Mouse (Mus musculus): ENCODE data around the gene Olfm1.

Olfm1 gene

DNA sequence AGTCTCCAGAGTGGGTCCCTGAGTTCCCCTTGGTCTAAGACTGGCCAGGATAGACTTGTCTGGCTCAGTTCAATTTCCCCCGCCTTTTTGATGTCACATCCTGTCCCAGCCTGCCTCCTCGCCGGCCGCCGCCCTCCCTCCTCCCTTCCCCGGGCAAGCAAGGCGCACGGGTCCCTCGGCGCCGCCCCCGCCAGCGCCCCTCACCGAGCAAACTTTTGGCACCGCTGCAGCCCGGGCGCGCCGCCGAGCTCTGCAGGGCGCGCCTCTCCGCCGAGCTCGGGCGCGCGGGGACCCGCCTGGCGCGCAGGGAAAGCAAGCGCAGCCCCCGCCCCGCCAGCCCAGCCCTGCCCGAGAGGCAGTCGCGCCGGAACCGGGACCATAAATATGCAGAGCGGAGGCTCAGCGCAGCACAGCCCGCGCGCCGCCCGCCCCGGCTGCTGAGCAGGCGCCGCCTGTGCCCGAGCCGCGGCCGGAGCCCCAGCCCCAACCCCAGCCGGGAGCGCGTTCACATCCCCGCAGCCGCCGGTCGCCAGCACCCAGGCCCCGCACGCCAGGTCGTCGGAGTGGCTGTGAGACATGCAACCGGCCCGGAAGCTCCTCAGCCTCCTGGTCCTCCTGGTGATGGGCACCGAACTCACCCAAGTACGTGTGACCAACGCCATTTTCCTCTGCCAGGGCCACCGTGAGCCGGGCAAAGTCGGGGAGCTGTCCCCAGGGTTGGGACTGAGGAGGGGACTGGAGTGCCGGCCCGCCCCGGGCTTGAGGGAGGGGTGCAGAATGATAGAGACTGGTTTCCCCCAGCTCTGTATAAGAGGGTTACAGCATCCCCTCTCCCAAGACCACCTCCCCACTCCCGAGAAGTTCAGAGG, at the start of gene Olfm1:
Gene Olfm1 (plus strand): TSS at position 172 of the 869 bp plus-strand sequence.
- DNase-seq (ENCODE audit: low spot score) = no peak

DNA sequence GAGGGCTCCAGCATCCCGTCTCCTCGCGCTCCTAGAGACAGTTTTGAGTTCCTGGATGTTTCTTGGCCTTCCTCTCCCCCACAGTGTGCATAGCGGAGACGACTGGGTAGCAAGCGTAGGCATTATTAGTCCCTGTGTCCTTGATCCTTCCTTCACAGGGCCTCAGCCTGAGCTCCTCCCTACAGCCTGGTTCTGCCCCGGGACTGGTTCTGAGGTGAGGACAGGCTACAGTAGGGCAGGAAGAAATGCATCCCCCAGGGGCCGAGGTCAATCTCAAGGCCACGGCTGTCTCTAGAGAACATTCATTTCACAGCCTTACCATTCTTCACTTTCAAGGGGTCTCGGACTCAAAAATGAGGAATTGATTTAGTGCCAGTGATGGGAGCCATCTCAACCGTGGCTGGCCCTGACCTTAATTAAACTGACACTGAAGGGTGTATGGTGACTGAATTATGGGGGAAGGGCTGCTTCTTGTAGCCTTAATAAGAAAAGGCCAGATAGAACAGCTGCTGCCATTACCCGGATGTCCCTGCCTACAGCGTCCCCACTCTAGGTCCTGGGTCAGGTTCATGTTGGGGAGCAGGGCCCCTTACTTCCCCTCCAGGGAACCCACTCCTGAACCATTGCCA, 49.3 kb upstream of the Olfm1 start:
- DNase-seq (ENCODE audit: low spot score) = no peak

- DNase-seq (ENCODE audit: low spot score) = no peak
Observed at GRCm38 (mm10) chr2:28145702-28146101, 47.1 kb upstream of the Olfm1 start.

GRCm38 (mm10) chr2:28146152-28146551, 46.6 kb upstream of the Olfm1 start:
- no peak for DNase-seq (ENCODE audit: low spot score)

GRCm38 (mm10) chr2:28146685-28147084, 46.1 kb upstream of the Olfm1 start:
- no peak for DNase-seq (ENCODE audit: low spot score)

DNA sequence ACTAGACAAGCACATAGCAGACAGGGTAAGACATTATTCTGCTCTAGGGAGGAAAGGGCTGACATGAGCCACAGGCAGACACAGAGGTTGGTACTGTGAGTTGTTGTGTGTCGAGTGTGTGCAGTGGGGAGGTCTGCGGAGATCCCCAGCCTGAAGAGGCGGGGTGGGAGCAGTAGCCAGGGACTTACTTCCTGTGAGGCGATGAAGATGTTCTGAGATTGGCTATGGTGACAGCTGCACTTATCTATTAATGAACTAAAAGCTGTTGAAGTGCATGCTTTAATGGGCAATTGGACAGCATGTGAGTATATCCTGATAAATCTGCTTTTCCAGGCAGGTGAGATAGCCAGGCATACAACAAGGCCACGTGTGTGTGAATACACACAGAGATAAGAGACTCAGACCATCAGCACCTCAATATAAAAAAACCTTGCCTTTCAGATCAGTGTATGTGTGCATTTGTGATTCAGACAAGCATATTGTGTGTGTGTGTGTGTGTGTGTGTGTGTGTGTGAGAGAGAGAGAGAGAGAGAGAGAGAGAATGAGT, 45.5 kb upstream of the Olfm1 start:
- no peak for DNase-seq (ENCODE audit: low spot score)

DNA sequence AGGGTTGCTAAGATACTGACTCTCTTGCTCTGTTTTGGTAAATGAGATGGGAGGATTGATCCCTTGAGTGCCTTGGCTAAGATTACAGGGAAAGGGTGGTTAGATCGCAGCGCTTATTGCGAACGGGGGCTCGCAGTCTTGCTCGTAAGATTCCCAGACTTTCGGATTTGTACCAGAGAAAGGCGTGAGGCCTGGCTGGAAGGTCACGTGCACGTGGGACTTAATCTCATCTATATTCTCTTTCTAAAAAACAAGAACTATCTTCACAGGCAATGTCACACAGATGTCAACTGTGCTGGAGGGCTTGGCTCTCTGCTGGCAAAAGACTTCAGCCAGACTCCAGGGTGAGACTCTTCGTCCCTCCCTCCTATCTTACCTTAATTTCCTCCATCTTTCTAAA, 43.1 kb upstream of the Olfm1 start:
- DNase-seq (ENCODE audit: low spot score) = no peak

- DNase-seq (ENCODE audit: low spot score) = no peak
Observed at GRCm38 (mm10) chr2:28160568-28160967, 32.2 kb upstream of the Olfm1 start.

GRCm38 (mm10) chr2:28165570-28165969, 27.2 kb upstream of the Olfm1 start:
- DNase-seq (ENCODE audit: low spot score) = no peak

GRCm38 (mm10) chr2:28169336-28169735, 23.5 kb upstream of the Olfm1 start:
- DNase-seq (ENCODE audit: low spot score) = peak; percentile 49

DNA sequence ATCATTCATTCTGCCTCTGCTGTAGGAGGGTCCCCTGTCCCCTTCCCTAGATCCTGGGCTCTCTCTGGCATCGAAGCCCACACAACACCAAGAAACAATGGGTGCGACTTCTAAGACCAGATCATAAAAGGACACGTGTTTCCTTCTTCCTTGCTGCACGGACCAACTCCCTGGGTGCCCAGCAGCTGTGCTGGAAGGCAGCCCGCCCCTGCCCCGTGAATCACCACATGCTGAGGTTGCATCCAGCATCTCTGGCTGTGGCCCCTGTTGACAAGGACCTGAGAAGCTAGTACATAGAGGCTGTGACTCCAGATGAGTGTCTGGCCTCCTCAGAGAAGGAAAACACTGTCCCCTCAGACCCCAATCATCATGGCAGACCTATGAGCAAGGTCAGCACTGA, 20.8 kb upstream of the Olfm1 start:
- DNase-seq (ENCODE audit: low spot score) = no peak

DNA sequence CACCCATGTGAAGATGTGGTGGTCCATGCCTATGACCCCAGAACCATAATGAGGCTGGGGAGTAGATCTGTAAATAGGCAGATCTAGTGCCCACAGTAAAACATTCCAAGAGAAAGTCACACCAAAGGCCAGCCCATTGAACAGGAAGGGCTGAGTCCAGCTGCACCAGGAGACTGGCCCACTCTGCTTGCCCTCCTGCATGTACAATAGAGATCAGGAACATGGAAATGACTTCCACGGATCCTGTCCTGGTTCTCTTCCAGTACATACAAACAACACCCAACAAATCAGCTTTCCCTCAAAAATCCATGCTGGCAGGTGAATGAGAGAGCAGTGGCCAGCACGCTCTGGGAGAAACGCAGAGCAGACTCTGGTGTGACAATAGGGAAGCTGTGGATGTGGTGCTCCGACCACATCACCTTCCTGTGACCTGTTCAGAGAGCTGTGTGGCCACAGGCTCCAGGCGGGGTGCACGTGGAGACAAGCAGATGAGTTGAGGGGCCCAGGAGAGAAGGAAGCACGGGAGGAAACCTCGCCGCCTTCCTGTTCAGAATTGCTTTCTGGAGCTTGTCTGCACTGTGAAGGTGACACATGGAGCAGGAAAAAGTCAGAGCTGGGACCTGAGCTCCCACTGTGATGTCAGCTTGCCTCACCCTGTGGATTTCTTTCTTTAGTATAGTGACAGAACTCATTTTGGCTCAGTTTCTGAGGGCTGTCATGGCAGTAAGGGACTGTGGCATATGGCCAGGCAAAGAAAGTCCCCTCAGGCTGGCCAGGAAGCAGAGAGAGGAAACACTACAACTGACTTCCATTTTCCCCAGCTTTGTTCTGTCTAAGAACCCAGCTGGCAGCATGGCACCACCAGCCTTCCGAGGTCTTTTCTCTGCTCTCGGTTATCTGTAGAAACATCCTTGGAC, 19.3 kb upstream of the Olfm1 start:
- no peak for DNase-seq (ENCODE audit: low spot score)

- DNase-seq (ENCODE audit: low spot score) = no peak
Observed at GRCm38 (mm10) chr2:28174441-28174840, 18.4 kb upstream of the Olfm1 start.

DNA sequence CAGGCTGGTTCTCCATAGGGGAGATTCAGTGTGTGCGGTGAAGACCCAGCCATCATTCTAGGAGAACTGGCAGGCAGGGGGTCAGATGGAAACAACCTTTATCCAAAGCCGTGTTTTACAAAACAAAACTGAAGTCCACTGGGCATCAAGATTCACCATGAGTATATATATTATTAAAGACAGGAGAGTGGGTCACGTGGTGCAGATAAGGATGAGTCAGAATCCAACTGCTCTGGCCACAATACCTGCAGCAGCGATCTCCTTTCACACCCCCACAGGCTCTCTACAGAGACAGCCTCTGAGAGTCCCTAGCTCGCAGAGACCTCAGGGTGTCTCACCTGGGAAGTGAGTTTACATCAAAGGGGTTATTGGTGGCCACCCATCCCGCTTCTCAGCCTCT, 14.2 kb upstream of the Olfm1 start:
- no peak for DNase-seq (ENCODE audit: low spot score)

GRCm38 (mm10) chr2:28180053-28180452, 12.7 kb upstream of the Olfm1 start:
- DNase-seq (ENCODE audit: low spot score) = no peak

DNA sequence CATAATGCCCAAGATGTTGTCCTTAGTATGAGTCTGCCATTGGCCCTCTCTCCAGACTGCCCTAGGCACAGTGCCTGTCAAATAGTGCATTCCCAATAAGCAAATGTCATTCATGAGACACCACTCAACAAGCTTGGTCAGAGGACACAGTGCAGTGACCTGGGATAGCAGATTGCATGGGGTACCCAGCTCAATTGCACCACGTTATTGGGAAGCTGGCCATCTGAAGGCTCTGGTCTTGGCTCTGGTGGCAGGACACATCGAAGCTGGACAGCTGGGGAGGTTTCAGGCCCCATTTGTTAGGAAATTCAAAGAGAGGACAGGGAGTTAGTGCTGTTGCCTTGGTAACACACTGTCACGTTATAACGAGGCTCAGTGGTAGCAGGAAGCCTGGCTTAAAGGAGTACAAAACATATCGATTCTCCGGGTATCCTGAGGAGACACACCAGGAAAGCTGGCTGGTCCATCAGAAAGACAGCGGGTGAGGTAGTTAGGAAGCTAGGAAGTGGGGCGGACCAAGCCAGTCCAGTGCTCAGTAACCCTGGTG, 4.3 kb upstream of the Olfm1 start:
- no peak for DNase-seq (ENCODE audit: low spot score)

- DNase-seq (ENCODE audit: low spot score) = no peak
Observed at GRCm38 (mm10) chr2:28193690-28194087, 897 bp downstream of the Olfm1 start.

DNA sequence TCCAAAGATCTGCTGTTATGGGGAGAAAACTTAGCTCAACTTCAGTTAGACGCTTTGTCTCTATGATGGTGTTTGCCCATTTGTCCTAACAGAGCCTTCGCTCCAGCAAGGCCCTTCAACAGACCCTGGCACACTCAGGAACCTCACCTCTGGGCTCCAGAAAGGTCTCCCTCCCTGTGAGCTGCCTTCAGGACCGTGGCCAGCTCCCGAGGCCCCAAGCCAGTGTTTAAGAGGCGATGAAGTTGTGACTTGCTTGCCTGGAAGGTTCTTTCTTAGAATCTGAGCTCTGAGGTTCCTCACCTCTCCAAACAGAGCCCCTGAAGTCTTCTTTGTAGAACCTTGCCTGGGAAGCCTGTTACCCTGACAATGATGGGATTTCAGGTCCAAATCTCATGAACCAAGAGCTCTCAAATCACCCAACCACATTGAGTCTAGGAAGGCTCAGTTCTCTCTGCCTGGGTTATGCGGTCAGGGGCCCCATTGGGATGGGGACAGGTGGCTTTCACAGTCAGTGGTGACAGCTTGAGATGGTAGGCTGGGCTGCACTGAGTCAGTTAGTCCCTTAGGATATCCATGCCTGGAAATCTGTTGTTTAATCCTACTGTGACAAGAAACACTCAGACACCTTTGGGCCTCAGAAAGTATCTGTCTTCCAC, 2.3 kb downstream of the Olfm1 start:
- DNase-seq (ENCODE audit: low spot score) = no peak

DNA sequence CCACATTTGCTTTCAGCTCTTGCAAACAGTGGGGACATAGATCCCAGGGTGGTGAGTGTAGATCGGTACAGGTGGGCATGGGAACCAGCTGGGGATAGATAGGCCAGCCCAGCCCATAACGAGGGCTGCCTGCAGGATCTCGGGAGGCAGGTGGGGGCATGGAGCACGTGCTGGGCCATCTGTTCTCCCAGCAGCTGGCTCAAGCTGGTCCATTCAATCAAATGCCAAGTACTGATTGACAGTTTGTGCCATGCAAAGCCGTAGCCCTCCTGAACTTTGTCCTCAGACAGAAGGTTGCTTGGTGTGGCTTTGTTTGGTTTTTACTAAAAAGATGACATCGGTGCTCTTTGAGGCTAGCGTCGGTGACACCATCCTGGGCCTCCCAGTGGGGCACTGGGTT, 2.9 kb downstream of the Olfm1 start:
- no peak for DNase-seq (ENCODE audit: low spot score)

- DNase-seq (ENCODE audit: low spot score) = no peak
Observed at GRCm38 (mm10) chr2:28201441-28201841, 8.6 kb downstream of the Olfm1 start.

DNA sequence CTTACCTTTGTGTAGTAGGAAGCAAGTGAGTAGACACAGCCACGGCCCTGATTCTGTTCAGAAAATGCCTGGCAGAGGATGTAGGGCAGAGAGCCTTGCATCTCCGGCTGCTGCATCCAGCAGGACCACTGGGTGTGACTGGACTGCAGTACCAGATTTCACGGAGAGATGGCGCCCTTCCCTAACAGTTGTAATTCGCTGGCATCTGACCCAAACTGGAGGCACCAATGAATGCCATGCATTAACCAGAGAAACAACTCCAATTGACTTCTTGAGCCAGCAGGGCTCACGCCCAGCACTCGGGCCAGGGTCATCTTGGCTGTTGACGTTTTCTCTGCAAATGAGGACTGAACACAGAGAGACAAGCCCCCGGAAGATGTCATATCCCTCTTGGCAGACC, 11.4 kb downstream of the Olfm1 start:
- peak; percentile 97 for DNase-seq (ENCODE audit: low spot score)

Measured in layer of hippocampus, adult 9-10 months (tissue).